Comparison of ENCODE assay signal across 9 mouse cellular contexts in genomic region chr3:130181591-130181980, GRCm38 (mm10). TPM values are rescaled to one million over a fixed set of nuclear protein-coding genes. Genes with fewer than 3 reads are reported as not detected.
DNase-seq lines count a peak whose midpoint lies in the region; ATAC-seq and TF ChIP-seq lines count a peak whose summit lies in the region.
"Had no signal": no experiment of that assay in that cellular context is flagged by ENCODE, and none has a peak within 500 bp of the region (broad histone marks: within the 10 kb centered on the region; RNA-seq: fewer than 3 reads in every experiment).

No protein-coding gene starts in this region.

- H3K27me3 ChIP-seq in lung, embryonic 14.5 days (ENCODE audit: insufficient read depth, low read length), result peaks cover 9% of the 10 kb centered on the region
- peaks cover 27% of the 10 kb centered on the region for H3K27me3 ChIP-seq in forebrain, embryonic 12.5 days
- no peaks in the 10 kb centered on the region for H3K27me3 ChIP-seq in limb, embryonic 11.5 days (ENCODE audit: control insufficient read depth, insufficient read depth, low read length)
- 0 out of 2 replicates have a peak, but pooled peaks cover 7% of the 10 kb centered on the region for H3K27me3 ChIP-seq in neural tube, embryonic 15.5 days (replicated peaks)

- no peaks in the 10 kb centered on the region for H3K9me3 ChIP-seq in lung, embryonic 14.5 days (ENCODE audit: low read depth, low read length)
- H3K9me3 ChIP-seq in forebrain, embryonic 12.5 days, result no peaks in the 10 kb centered on the region
- H3K9me3 ChIP-seq in limb, embryonic 11.5 days (ENCODE audit: control insufficient read depth, low read length), result no peaks in the 10 kb centered on the region
- H3K9me3 ChIP-seq in neural tube, embryonic 15.5 days (replicated peaks), result no peaks in the 10 kb centered on the region

- H3K9ac ChIP-seq in lung, embryonic 14.5 days, result peak overlapping the region; percentile 63; the same call in 1 of the 2 replicates
- H3K9ac ChIP-seq in forebrain, embryonic 12.5 days, result peak overlapping the region; percentile 55; the same call in 1 of the 2 replicates
- peak overlapping the region; percentile 5; the same call in 1 of the 2 replicates for H3K9ac ChIP-seq in limb, embryonic 11.5 days (ENCODE audit: low read length)
- H3K9ac ChIP-seq in neural tube, embryonic 15.5 days (replicated peaks), result peak overlapping the region; percentile 42; the same call in 1 of the 2 replicates

- peak overlapping the region; percentile 62 for H3K4me3 ChIP-seq in lung, embryonic 14.5 days (ENCODE audit: low read depth, low read length)
- H3K4me3 ChIP-seq in forebrain, embryonic 12.5 days (replicated peaks), result peak overlapping the region; percentile 59
- peak overlapping the region; percentile 52 for H3K4me3 ChIP-seq in limb, embryonic 11.5 days (ENCODE audit: low read depth, low read length)
- peak overlapping the region; percentile 49 for H3K4me3 ChIP-seq in neural tube, embryonic 15.5 days (replicated peaks)

- no peaks in the 10 kb centered on the region for H3K4me1 ChIP-seq in lung, embryonic 14.5 days (ENCODE audit: insufficient read depth)
- H3K4me1 ChIP-seq in forebrain, embryonic 12.5 days, result peaks cover 4% of the 10 kb centered on the region; the same call in 1 of the 2 replicates
- peaks cover 9% of the 10 kb centered on the region; the same call in 1 of the 2 replicates for H3K4me1 ChIP-seq in limb, embryonic 11.5 days (ENCODE audit: control insufficient read depth, insufficient read depth, low read length)
- H3K4me1 ChIP-seq in neural tube, embryonic 15.5 days, result peaks cover 17% of the 10 kb centered on the region

- 10% methylated on average over 8 of the region's 8 CpGs for WGBS in lung, embryonic 14.5 days
- WGBS in forebrain, embryonic 12.5 days, result 24% methylated on average over 8 of the region's 8 CpGs
- 17% methylated on average over 8 of the region's 8 CpGs for WGBS in limb, embryonic 11.5 days
- 23% methylated on average over 8 of the region's 8 CpGs for whole genome bisulfite sequencing in neural tube, embryonic 15.5 days

- H3K36me3 ChIP-seq in lung, embryonic 14.5 days (ENCODE audit: insufficient read depth), result no peaks in the 10 kb centered on the region
- no peaks in the 10 kb centered on the region for H3K36me3 ChIP-seq in forebrain, embryonic 12.5 days (replicated peaks)
- no peaks in the 10 kb centered on the region for H3K36me3 ChIP-seq in limb, embryonic 11.5 days (ENCODE audit: control insufficient read depth, insufficient read depth, low read length)
- H3K36me3 ChIP-seq in neural tube, embryonic 15.5 days, result no peaks in the 10 kb centered on the region

- no peak for ATAC-seq in lung, embryonic 14.5 days (ENCODE audit: insufficient read depth)
- ATAC-seq in forebrain, embryonic 12.5 days (ENCODE audit: low FRiP score), result no peak
- no peak for ATAC-seq in limb, embryonic 11.5 days (ENCODE audit: insufficient number of reproducible peaks, low FRiP score, low TSS enrichment, low read depth)
- no peak for ATAC-seq in neural tube, embryonic 15.5 days (ENCODE audit: low FRiP score)

- no peak for TF ChIP-seq CTCF in lung, embryonic 14.5 days (IDR thresholded peaks at IDR 0.05; ENCODE audit: low read depth)

- DNase-seq in lung, embryonic 14.5 days, result no peak
- no peak for DNase-seq in lung, postnatal 25 days (ENCODE audit: low spot score)
- DNase-seq in limb, embryonic 11.5 days (ENCODE audit: low spot score), result no peak
- no peak for DNase-seq in frontal cortex, postnatal 25 days (ENCODE audit: low spot score in 2 of 2)
- no peak for DNase-seq in cerebellum, adult 9-11 months
- DNase-seq in yolk sac, embryonic 10.5 days (ENCODE audit: low spot score), result no peak
- DNase-seq: cerebellum, adult 9-10 months had no signal

- no peak overlapping the region for H3K27ac ChIP-seq in lung, embryonic 14.5 days (ENCODE audit: low read depth)
- no peak overlapping the region for H3K27ac ChIP-seq in forebrain, embryonic 12.5 days
- no peak overlapping the region for H3K27ac ChIP-seq in limb, embryonic 11.5 days (replicated peaks; ENCODE audit: low read depth, low read length)
- no peak overlapping the region for H3K27ac ChIP-seq in neural tube, embryonic 15.5 days (replicated peaks)

- H3K4me2 ChIP-seq in lung, embryonic 14.5 days, result peak overlapping the region; percentile 99
- H3K4me2 ChIP-seq in forebrain, embryonic 12.5 days, result peak overlapping the region; percentile 99
- H3K4me2 ChIP-seq in limb, embryonic 11.5 days (ENCODE audit: low read depth, severe bottlenecking), result peak overlapping the region; percentile 63
- peak overlapping the region; percentile 90 for H3K4me2 ChIP-seq in neural tube, embryonic 15.5 days

RNA-seq across cellular contexts. Expression of gene Col25a1, which starts 50.3 kb away (rescaled TPM):
- polyA plus RNA-seq in lung, embryonic 14.5 days (2014; fragmentation: Nextera tagmentation; extraction: Ambion mirVana), result 15.8 and 17.0 TPM in 2 replicates
- 4.2 TPM in 2 replicates for polyA plus RNA-seq in forebrain, embryonic 12.5 days (2016; fragmentation: Nextera tagmentation; extraction: Ambion mirVana)
- polyA plus RNA-seq in limb, embryonic 11.5 days (2014; fragmentation: Nextera tagmentation; extraction: Ambion mirVana), result 18.3 and 20.8 TPM in 2 replicates
- polyA plus RNA-seq in neural tube, embryonic 15.5 days (2015; fragmentation: Nextera tagmentation; extraction: Ambion mirVana), result 5.2 and 6.9 TPM in 2 replicates

Comparison
In these comparisons a context has a peak if more than half of its experiments do, and no peak if none do; other contexts are left out.
1. H3K9ac ChIP-seq: peak in every context shown above with its lines; median percentile 63 in lung, embryonic 14.5 days; 55 in forebrain, embryonic 12.5 days; 42 in neural tube, embryonic 15.5 days; 5 in limb, embryonic 11.5 days.